Mouse (Mus musculus) right cerebral cortex, postnatal 36 days (tissue): ENCODE results near the gene Dock3.

Experiments
- DNase-seq, 2 experiments: peaks; one replicate each; pipeline ENCODE4 v3.0.0; 2022; ENCODE audit warnings: low spot score in 2 of 2, mixed read lengths in 1 of 2

The Dock3 gene

DNA sequence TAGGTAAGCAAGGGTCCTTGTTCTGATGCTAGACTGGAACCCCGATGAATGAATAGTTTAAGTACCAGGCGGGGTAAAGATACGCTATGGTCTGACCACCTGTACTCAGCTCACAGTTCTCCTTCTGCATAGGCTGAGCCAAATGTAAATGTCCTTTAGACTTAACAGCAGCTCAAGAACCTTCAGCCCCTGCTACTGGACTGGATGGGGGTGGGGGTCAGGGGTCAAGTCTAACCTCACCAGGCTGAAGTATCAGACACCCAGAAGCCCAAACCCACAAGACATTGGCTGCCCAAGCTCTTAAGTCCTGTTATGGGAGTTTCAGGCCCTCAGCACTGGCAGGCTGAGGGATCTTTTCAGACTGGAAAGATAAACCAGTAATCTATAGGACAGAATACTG lies 343.4 kb downstream of the Dock3 start:
- no peak for DNase-seq

DNA sequence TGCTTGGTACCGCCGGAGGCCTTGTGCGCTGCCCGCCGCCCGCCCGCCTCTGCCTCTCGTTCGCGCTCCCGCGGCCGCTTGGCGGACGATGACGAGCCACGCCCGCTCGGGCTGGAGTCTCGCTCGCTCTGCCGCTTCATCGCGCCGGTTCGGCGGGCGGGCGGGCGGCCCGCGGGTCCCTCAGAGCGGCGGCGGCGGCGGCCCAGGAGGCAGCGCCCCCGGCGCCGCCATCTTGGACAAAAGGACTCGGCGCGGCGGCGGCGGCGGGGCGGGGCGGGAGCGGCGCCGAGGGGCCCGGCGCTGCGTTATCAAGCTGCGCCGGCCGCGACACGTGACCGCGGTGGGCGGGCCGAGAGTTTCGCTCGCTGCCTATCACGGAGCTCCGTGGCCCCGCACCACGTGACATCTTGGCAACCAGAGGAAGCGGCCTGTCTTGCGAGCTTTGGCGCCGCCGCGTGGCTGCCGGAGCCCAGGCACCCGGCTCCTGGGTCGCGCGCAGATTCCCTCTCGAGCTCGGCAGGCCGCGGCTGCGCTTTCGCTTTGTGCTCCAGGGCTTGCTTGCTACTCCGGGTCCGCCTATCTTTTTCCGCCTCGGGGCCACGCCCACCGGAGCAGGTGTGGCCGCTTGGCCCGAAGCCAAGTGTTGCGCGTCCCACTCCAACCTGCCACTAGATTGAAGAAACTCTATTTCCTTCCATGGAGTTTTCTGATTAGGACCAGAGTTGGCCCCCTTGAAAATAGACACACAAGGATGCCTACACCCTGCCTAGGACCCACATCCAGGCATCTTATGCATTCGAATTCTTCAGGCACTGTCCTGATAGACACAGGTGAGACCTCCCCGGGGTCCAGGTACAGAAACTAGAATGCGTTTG lies 344.6 kb downstream of the Dock3 start, which contains the start of gene Rbm15b:
Gene Rbm15b (minus strand): TSS at position 601 of the 875 bp plus-strand sequence.
- DNase-seq, result peak; percentile 98 to 99

DNA sequence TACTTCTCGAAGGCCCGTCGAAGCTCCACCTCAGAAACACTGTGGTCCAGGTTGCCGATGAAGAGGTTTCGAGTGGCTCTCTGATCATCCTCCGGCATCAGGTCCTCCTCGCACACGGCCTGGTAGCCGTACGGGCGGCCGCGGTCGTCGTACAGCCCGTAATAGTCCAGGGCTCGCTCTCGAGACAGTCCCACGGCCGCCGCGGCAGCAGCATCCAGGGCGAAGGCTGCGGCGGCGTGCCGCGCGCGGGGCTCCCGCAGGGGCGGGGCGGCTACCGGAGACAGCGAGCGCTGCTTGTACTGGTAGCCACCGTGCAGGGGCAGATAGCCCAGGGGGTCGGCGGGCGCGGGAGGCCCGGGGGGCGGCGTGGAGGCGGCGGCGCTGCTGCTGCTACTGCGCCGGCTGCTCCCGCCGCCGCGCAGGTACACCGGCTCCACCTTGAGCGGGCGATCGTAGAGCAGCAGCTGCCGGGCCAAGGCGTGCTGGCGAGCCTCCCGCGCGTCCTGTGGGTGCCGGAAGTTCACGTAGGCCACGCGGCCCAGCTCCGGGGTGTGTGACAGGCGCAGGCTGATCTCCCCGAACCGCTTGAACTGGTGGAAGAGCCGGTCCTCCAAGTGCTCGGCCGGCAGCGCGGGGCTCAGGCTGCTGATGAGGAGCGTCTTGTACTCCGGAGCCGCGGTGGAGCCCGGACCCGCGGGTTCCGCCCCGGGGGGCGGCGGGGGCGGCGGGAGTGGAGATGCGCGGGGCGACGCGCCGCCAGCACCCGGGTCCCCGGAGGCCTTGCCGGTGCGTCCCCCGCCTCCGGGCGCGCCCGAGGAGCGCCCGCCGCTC lies 345.6 kb downstream of the Dock3 start:
- DNase-seq, result peak in 1 of 2 experiments; percentile 44

DNA sequence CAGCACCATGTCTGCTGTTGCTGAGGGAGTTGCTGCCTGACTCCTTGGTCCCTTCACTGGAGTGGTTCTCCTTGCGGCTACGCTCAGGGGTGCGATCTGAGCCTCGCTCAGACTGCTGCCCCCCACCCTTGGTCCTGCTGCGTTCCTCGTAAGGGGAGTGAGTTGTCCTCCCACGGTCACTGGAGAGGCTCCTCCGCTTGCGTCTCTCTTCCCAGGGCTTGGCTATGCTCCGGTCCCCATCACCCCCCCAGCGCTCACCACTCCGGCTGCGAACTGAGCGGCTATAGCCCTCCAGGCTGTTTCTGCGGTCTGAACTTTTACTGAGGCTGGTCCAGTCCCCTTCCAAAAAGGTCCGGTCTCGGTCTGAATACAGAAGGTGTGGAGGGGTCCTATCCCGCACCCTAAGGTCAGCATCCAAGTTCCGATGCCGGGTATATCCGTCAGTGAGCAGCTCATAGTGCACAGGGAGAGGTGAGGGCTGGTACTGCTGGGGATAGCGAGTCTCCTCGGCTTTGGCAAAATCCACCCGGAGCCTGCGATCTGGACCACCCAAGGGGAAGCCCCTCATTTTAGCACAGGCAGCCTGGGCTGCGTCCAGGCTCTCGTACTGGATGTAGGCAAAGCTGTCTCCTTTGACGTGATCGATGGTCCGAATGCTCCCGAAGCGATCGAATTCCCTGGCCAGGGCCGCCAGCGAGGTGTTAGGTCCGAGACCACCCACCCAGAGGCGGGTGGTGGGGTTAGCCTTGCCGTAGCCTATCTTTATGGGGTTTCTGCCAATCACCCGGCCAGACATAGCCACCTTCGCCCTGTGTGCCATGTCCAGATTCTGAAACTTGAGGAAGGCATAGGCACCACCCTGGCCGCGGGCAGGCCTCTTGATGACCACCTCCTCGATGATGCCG lies 346.5 kb downstream of the Dock3 start:
- DNase-seq, result no peak

DNA sequence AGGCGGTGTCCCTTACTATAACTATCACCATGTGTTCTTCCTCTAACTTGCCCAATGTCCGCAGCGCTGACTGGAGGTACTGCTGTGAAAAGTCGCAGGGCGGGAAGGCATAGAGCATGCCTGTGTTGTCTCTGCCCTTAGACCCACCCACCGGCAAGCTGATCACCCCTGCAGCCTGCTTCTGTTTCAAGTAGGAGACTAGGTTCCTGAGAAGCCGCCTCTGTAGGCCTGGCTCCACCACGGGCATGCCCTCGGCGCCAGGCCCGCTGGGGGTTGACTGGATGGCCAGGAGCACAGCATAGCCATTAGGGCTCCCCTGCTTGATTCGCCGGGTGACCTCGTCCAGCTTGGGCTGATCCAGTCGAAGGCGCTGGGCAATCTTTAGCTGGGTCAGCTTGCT lies 347.4 kb downstream of the Dock3 start:
- DNase-seq, result no peak

DNA sequence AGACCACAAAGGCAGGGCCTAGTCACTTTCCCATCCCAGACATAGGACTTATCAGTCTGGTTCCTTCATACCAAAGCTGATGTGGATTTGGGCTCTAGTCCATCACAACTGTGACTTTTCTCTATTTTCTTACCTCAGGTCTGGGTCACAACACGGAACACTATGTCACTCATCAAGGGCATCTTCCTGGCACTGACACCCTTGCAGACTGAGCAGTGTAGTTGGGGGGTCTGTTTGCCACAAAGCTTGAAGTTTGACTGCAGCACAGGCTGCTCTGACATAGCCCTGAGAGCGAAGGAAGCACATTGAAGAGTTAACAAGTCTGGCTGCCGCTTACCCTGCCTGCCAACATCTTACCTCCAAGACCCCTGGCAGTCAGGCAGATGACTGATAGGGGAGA lies 348.6 kb downstream of the Dock3 start:
- no peak for DNase-seq

DNA sequence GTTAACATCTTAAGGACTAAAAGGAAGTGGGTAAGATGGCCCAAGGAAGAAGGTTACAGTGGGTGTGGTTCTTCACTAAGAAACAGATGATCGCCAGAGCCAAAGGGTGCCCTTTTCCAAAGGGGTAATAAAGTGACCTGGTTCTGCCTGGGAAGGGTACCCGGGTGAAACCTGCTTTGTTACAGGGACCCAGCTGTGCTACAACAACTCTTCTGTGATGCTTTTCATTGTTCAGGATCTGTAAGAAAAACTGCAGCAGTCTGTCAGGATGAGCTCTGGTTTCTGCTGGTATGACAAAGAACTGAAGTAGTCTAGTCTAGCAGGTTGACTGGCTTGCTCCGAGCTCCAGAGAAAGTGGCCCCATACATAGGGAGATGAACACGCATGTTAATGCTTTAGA lies 349.5 kb downstream of the Dock3 start:
- no peak for DNase-seq

DNA sequence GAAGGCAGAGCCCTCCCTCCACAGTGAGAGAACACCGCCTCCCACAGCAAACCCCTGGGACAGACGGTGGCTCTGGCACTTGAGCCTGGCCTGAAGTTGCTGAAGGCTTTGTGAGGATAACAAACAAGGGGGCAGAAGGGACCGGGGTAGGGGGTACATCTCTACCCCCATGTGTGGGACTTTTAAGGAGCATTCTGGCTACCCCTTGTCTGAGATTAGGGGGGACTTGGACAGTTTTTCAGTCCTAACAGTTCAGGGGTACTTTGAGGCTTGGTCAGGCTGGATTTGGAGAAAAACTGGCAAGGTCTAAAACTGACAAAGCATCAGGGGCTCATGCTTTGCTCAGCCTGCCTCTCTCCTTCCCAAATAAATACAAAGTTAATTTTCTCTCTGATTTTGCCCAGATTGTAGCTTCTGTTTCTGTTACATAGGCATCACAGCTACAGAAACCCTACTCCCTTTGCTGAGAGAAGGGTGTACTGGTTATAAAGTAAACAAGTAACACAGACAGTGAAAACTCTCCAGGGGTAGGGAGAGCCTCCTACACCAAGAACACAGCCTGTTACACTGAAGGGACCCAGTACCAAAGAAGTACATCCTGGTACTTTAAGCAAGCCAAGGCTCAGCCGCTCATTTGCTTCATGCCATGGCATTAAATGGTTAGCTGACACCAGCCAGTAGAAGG lies 350.5 kb downstream of the Dock3 start:
- no peak for DNase-seq

DNA sequence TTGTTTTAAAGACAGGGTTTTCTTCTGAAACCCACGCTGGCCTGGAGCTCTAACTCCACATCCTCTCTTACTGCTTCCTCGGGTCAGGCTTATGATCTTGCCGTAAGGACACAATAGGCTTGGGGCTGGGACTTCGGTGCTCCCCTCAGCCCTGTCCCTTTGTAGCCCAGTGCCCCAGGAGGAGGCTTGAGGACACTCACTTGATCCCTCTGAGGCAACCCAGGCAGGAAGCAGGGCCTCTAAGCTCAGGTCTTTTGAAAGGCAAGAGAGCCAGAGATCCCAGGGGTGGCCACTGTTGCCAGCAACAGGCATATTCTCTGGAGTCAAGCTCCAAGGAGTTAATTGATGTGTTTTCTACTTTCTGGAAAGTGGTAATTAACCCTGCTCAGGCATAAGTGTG lies 352.2 kb downstream of the Dock3 start:
- DNase-seq, result no peak

DNA sequence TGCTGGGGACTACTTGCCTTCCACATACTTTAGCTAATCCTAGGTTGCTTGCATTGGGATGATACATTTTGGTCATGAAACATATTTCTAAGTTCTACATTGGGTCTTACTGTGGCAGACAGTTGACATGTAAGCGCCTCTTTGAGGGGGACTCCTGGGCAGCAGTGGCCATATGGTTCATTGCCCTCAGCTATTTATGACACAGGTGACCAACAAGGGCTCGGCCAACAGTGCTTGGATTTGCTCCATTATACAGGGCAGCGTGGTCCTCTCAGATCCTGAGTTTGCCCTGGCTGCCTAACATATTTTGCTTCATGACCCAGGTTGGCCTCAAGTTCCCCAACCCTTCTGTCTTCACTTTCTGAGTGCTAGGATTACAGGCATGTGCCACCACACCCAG lies 355.0 kb downstream of the Dock3 start:
- DNase-seq, result no peak

DNA sequence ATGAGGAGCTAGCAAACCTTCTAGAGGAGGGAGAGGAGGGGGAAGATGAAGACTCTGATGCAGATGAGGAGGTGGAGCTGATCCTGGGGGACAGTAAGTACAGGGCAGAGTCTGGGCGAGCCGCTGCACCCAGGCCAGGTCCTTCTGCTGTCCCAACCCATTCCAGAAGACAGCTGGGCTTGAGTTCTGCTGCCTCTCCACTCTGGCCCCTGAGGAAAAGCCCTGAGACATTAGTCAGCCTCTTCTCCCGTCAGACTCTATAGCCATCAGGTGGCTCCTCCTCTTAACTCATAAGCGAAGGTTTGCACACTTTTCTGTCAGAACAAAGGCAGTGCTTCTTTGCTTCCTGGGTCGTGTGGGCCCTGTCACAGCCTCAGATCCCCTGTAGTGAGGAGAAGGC lies 357.5 kb downstream of the Dock3 start:
- DNase-seq, result no peak

DNA sequence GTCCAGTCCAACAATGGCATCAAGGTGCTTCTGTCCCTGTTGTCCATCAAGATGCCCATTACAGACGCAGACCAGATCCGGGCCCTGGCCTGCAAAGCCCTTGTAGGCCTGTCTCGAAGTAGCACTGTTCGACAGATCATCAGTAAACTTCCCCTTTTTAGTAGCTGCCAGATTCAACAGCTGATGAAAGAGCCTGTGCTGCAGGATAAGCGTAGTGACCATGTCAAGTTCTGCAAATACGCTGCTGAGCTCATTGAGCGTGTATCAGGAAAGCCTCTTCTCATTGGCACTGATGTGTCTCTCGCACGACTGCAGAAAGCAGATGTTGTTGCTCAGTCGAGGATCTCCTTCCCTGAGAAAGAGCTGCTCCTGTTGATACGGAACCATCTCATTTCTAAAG lies 373.7 kb downstream of the Dock3 start:
- no peak for DNase-seq

DNA sequence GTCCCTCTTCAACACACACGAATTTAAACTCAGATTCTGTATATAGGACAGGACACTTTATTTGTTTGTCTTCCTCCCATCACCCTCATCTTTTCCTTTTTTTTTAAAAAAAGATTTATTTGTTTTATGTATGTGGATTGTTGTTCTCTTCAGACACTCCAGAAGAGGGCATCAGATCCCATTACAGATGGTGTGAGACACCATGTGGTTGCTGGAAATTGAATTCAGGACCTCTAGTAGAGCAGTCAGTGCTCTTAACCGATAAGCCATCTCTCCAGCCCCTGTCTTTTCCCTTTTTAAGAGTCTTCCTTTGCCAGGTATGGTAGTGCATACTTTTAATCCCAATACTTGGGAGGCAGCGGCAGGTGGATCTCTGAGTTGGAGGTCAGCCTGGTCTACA lies 375.0 kb downstream of the Dock3 start:
- DNase-seq, result no peak
